Mouse (Mus musculus) A20 (cell line): ENCODE results near the gene Itih4.

Experiments used
- DNase-seq: peaks from one replicate; pipeline ENCODE4 v3.0.0-alpha.2; 2011; ENCODE audit warnings: low read depth, low spot score

Itih4 gene

GRCm38 (mm10) chr14:30942254-30942653 is 56.0 kb downstream of the Itih4 start:
- no peak for DNase-seq

GRCm38 (mm10) chr14:30943038-30943437 is 56.8 kb downstream of the Itih4 start, which contains the start of gene Itih1:
TSS of gene Itih1 (minus strand) at chr14:30943289.
- DNase-seq, result no peak

- DNase-seq, result peak; percentile 73
Observed at GRCm38 (mm10) chr14:30943860-30944674, 57.8 kb downstream of the Itih4 start.

- no peak for DNase-seq
Observed at GRCm38 (mm10) chr14:30944745-30945144, 58.5 kb downstream of the Itih4 start.

GRCm38 (mm10) chr14:30949986-30950385 is 63.7 kb downstream of the Itih4 start:
- no peak for DNase-seq

- DNase-seq, result peak; percentile 97
Observed at GRCm38 (mm10) chr14:30951154-30951825, 65.0 kb downstream of the Itih4 start, which contains the start of gene Nek4. TSS of gene Nek4 (plus strand) at chr14:30951377.
